Comparison of ENCODE assay signal across 11 mouse cellular contexts in genomic region chr7:142576472-142577326, GRCm38 (mm10). TPM values are rescaled to one million over a fixed set of nuclear protein-coding genes. Genes with fewer than 3 reads are reported as not detected.
DNase-seq lines count a peak whose midpoint lies in the region; ATAC-seq and TF ChIP-seq lines count a peak whose summit lies in the region.
"Had no signal": no experiment of that assay in that cellular context is flagged by ENCODE, and none has a peak within 500 bp of the region (broad histone marks: within the 10 kb centered on the region; RNA-seq: fewer than 3 reads in every experiment).

No protein-coding gene starts in this region.

- TF ChIP-seq CTCF in thymus, adult 2 months (IDR thresholded peaks at IDR 0.05; ENCODE audit: borderline replicate concordance, control insufficient read depth, extremely low read depth, insufficient read depth, low read length, poor library complexity), result no peak

- ATAC-seq in kidney, embryonic 16.5 days (ENCODE audit: low FRiP score, low TSS enrichment), result no peak
- no peak for ATAC-seq in hindbrain, embryonic 14.5 days (ENCODE audit: low FRiP score)
- ATAC-seq in neural tube, embryonic 12.5 days (ENCODE audit: low FRiP score, low read depth), result no peak
- ATAC-seq: forebrain, postnatal 0 days had no signal

- H3K36me3 ChIP-seq in kidney, embryonic 16.5 days (ENCODE audit: insufficient read depth, low read length), result no peaks in the 10 kb centered on the region
- H3K36me3 ChIP-seq in hindbrain, embryonic 14.5 days (replicated peaks; ENCODE audit: control insufficient read depth, insufficient read depth), result no peaks in the 10 kb centered on the region
- H3K36me3 ChIP-seq in neural tube, embryonic 12.5 days, result no peaks in the 10 kb centered on the region
- H3K36me3 ChIP-seq in thymus, adult 2 months (ENCODE audit: control insufficient read depth, insufficient read depth, low read length), result no peaks in the 10 kb centered on the region

- H3K9me3 ChIP-seq in kidney, embryonic 16.5 days (ENCODE audit: low read length), result peaks cover 19% of the 10 kb centered on the region; the same call in 1 of the 2 replicates
- H3K9me3 ChIP-seq in hindbrain, embryonic 14.5 days (ENCODE audit: control insufficient read depth, low read length), result peaks cover 16% of the 10 kb centered on the region
- H3K9me3 ChIP-seq in neural tube, embryonic 12.5 days, result peaks cover 4% of the 10 kb centered on the region; the same call in 1 of the 2 replicates

- 50% methylated on average over 24 of the region's 25 CpGs for WGBS in kidney, embryonic 16.5 days
- WGBS in hindbrain, embryonic 14.5 days, result 90% methylated on average over 25 of the region's 25 CpGs
- 86% methylated on average over 25 of the region's 25 CpGs for WGBS in neural tube, embryonic 12.5 days
- WGBS in thymus, adult 2 months, result 93% methylated on average over 25 of the region's 25 CpGs

- peak overlapping the region; percentile 51 for H3K4me2 ChIP-seq in kidney, embryonic 16.5 days (replicated peaks; ENCODE audit: low read depth, low read length)
- H3K4me2 ChIP-seq in hindbrain, embryonic 14.5 days (replicated peaks), result peak overlapping the region; percentile 36; the same call in 1 of the 2 replicates
- peak overlapping the region; percentile 38 for H3K4me2 ChIP-seq in neural tube, embryonic 12.5 days (replicated peaks)

- no peak for TF ChIP-seq POLR2A in thymus, adult 2 months (IDR thresholded peaks at IDR 0.05; ENCODE audit: control insufficient read depth, extremely low read depth, insufficient read depth, low read length, poor library complexity)

- H3K27me3 ChIP-seq in kidney, embryonic 16.5 days (ENCODE audit: insufficient read depth, low read length), result no peaks in the 10 kb centered on the region
- 0 out of 2 replicates have a peak, but pooled peaks cover 7% of the 10 kb centered on the region for H3K27me3 ChIP-seq in hindbrain, embryonic 14.5 days (ENCODE audit: control insufficient read depth, insufficient read depth, low read length)
- H3K27me3 ChIP-seq in neural tube, embryonic 12.5 days (replicated peaks), result no peaks in the 10 kb centered on the region
- no peaks in the 10 kb centered on the region for H3K27me3 ChIP-seq in thymus, adult 2 months (ENCODE audit: control insufficient read depth, insufficient read depth, low read length)

- peaks cover 49% of the 10 kb centered on the region for H3K4me1 ChIP-seq in kidney, embryonic 16.5 days (ENCODE audit: insufficient read depth, low read length)
- 0 out of 2 replicates have a peak, but pooled peaks cover 6% of the 10 kb centered on the region for H3K4me1 ChIP-seq in hindbrain, embryonic 14.5 days (replicated peaks; ENCODE audit: control insufficient read depth, insufficient read depth, low read length)
- H3K4me1 ChIP-seq in neural tube, embryonic 12.5 days, result peaks cover 36% of the 10 kb centered on the region
- H3K4me1 ChIP-seq in thymus, adult 2 months (replicated peaks; ENCODE audit: control insufficient read depth, insufficient read depth, low read length), result peaks cover 8% of the 10 kb centered on the region; the same call in 1 of the 2 replicates

- H3K9ac ChIP-seq in kidney, embryonic 16.5 days (replicated peaks; ENCODE audit: low read length), result peak overlapping the region; percentile 74
- no peak overlapping the region for H3K9ac ChIP-seq in hindbrain, embryonic 14.5 days
- peak overlapping the region; percentile 49; the same call in 1 of the 2 replicates for H3K9ac ChIP-seq in neural tube, embryonic 12.5 days
- H3K9ac ChIP-seq: forebrain, postnatal 0 days had no signal

- peak overlapping the region; percentile 53 for H3K4me3 ChIP-seq in kidney, embryonic 16.5 days (ENCODE audit: low read length)
- H3K4me3 ChIP-seq in hindbrain, embryonic 14.5 days (replicated peaks; ENCODE audit: low read length), result peak overlapping the region; percentile 12; the same call in 1 of the 2 replicates
- H3K4me3 ChIP-seq in neural tube, embryonic 12.5 days, result peak overlapping the region; percentile 23
- no peak overlapping the region for H3K4me3 ChIP-seq in thymus, adult 2 months (ENCODE audit: control insufficient read depth, insufficient read depth, low read length)

- peak; percentile 17 for DNase-seq in cerebellum, adult 9-10 months
- no peak for DNase-seq in cerebellum, adult 11-12 months
- no peak for DNase-seq in kidney, adult 18-20 months
- DNase-seq in hindbrain, embryonic 14.5 days (ENCODE audit: low spot score), result no peak
- DNase-seq in thymus, adult 2 months, result no peak
- DNase-seq in gastrocnemius, postnatal 4 days (ENCODE audit: low spot score in 2 of 2), result no peak
- DNase-seq: forebrain, postnatal 0 days; kidney, postnatal 10 days; thymus, postnatal 25 days had no signal

- peak overlapping the region; percentile 89 for H3K27ac ChIP-seq in kidney, embryonic 16.5 days (ENCODE audit: low read length)
- H3K27ac ChIP-seq in hindbrain, embryonic 14.5 days, result 0 out of 2 replicates have a peak overlapping the region, but pooled peaks have one; percentile 9
- no peak overlapping the region for H3K27ac ChIP-seq in neural tube, embryonic 12.5 days
- no peak overlapping the region for H3K27ac ChIP-seq in thymus, adult 2 months (ENCODE audit: control insufficient read depth, insufficient read depth, low read length)

RNA-seq across cellular contexts. Expression of gene Mrpl23, which starts 44.2 kb away (rescaled TPM):
- 24.4 and 24.6 TPM in 2 replicates for polyA plus RNA-seq in kidney, embryonic 16.5 days (2015; fragmentation: Nextera tagmentation; extraction: Ambion mirVana)
- polyA plus RNA-seq in hindbrain, embryonic 14.5 days (2014; fragmentation: Nextera tagmentation; extraction: Ambion mirVana), result 21.6 and 22.9 TPM in 2 replicates
- polyA plus RNA-seq in neural tube, embryonic 12.5 days (2016; fragmentation: Nextera tagmentation; extraction: Ambion mirVana), result 13.5 and 14.7 TPM in 2 replicates
- 16.7 and 21.3 TPM in 2 replicates for polyA plus RNA-seq in thymus, adult 2 months (2012; rRNA removed)
- total RNA-seq in gastrocnemius, postnatal 4 days (2021), result 1 to 10 TPM; 6.3 to 9.4 TPM

Comparison
In these comparisons a context has a peak if more than half of its experiments do, and no peak if none do; other contexts are left out.
1. H3K27ac ChIP-seq: peak in kidney, embryonic 16.5 days (single experiment) and hindbrain, embryonic 14.5 days (single experiment); none in neural tube, embryonic 12.5 days (single experiment) and thymus, adult 2 months (single experiment).
2. Peak in every context shown above with its lines, with median percentiles within 50 percentile points of each other: H3K4me2 ChIP-seq.